Mouse (Mus musculus): Measurements from ENCODE around the gene Mgat1. TPM values are rescaled to one million over a fixed set of nuclear protein-coding genes. Genes with fewer than 3 reads are reported as not detected.

Gene Mgat1
- polyA plus RNA-seq, 1 experiment from 2014 or later = 42.5 TPM

DNA sequence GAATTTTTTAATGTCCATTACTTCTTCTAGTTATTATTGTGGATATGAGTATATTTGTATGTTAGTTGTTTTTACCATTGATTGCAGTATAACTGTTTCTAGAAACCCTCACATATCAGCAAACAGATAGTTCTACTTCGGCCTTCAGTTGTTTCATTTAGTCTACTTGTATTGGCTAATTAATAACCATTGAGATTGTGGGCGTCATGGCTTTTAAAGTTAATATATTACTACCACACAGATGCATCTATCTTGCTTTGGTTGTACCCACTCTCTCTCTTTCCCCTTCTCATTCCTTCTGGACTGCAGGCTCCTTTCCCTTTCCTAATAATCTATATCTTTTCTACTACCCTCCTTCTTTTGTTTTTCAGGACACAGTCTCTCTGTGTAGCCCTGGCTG, 15.3 kb downstream of the Mgat1 start:
- Histone ChIP-seq H3K9ac (no peak overlapping the region), H3K36me3 (peaks cover 36% of the 10 kb centered on the region), H3K4me3 (no peak overlapping the region), H3K4me2 (replicated peaks) (no peak overlapping the region), H3K4me1 (no peaks in the 10 kb centered on the region), H3K9me3 (replicated peaks) (no peaks in the 10 kb centered on the region), H3K27ac (no peak overlapping the region), H3K27me3 (no peaks in the 10 kb centered on the region)
- WGBS = 87% methylated on average over 2 of the region's 2 CpGs
- ATAC-seq (ENCODE audit: low FRiP score) = no peak

DNA sequence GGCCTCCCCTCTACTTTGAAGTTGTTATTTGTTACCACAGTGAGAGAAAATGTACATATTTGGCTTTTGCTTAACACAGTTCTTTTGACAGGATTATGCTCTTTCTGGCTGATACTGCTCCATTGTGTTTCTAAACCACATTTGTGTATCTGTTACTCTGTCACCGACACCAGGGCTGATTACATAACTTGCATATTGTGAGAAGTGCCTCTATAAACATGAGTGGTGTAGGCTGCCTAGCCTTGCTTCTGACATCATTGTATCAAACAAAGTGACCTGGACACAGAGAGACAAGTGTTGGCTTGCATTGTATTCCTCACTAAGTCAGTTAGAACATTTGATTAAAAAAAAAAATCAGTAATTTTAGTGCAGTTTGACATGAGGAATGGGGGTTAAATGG, 15.8 kb downstream of the Mgat1 start:
- WGBS = 66% methylated on average over 1 of the region's 1 CpGs

DNA sequence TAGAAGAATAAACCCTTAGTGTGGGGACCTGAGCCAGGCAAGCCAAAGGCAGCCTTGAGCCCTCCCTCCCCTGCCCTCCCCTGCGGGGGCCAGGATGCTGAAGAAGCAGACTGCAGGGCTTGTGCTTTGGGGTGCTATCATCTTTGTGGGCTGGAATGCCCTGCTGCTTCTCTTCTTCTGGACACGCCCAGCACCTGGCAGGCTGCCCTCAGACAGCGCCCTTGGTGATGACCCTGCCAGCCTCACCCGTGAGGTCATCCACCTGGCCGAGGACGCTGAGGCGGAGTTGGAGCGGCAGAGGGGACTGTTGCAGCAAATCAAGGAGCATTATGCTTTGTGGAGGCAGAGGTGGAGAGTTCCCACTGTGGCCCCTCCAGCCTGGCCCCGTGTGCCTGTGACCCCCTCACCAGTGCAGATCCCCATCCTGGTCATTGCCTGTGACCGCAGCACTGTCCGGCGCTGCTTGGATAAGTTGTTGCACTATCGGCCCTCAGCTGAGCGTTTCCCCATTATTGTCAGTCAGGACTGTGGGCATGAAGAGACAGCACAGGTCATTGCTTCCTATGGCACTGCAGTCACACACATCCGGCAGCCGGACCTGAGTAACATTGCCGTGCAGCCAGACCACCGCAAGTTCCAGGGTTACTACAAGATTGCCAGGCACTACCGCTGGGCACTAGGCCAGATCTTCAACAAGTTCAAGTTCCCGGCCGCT, 16.8 kb downstream of the Mgat1 start:
- no peaks in the 10 kb centered on the region for H3K4me1 ChIP-seq
- 96% methylated on average over 19 of the region's 21 CpGs for WGBS

More for the DNA sequence above, 15.8 kb downstream of the Mgat1 start:
- no peaks in the 10 kb centered on the region for H3K4me1 ChIP-seq
- no peak overlapping the region for H3K4me2 ChIP-seq (replicated peaks)
- H3K9me3 ChIP-seq (replicated peaks) = no peaks in the 10 kb centered on the region
- no peak overlapping the region for H3K9ac ChIP-seq
- ATAC-seq (ENCODE audit: low FRiP score) = no peak
- no peak overlapping the region for H3K27ac ChIP-seq
- no peak overlapping the region for H3K4me3 ChIP-seq
- no peaks in the 10 kb centered on the region for H3K27me3 ChIP-seq
- peaks cover 33% of the 10 kb centered on the region for H3K36me3 ChIP-seq

DNA sequence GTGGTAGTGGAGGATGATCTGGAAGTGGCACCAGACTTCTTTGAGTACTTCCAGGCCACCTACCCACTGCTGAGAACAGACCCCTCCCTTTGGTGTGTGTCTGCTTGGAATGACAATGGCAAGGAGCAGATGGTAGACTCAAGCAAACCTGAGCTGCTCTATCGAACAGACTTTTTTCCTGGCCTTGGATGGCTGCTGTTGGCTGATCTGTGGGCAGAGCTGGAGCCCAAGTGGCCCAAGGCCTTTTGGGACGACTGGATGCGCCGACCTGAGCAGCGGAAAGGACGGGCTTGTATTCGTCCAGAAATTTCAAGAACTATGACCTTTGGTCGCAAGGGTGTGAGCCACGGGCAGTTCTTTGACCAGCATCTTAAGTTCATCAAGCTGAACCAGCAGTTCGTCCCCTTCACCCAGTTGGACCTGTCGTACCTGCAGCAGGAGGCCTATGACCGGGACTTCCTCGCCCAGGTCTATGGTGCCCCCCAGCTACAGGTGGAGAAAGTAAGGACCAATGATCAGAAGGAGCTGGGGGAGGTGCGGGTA, 17.4 kb downstream of the Mgat1 start:
- ATAC-seq (ENCODE audit: low FRiP score) = no peak
- 93% methylated on average over 14 of the region's 14 CpGs for WGBS
- Histone ChIP-seq H3K9ac (no peak overlapping the region), H3K36me3 (peaks cover 28% of the 10 kb centered on the region), H3K27ac (no peak overlapping the region), H3K27me3 (no peaks in the 10 kb centered on the region), H3K4me2 (replicated peaks) (no peak overlapping the region), H3K4me1 (no peaks in the 10 kb centered on the region), H3K4me3 (no peak overlapping the region), H3K9me3 (replicated peaks) (no peaks in the 10 kb centered on the region)

More for the DNA sequence above, 16.8 kb downstream of the Mgat1 start:
- no peak for ATAC-seq (ENCODE audit: low FRiP score)
- H3K27me3 ChIP-seq = no peaks in the 10 kb centered on the region
- no peak overlapping the region for H3K9ac ChIP-seq
- H3K9me3 ChIP-seq (replicated peaks) = no peaks in the 10 kb centered on the region
- H3K4me2 ChIP-seq (replicated peaks) = no peak overlapping the region
- no peak overlapping the region for H3K4me3 ChIP-seq
- H3K36me3 ChIP-seq = peaks cover 28% of the 10 kb centered on the region
- H3K27ac ChIP-seq = no peak overlapping the region

DNA sequence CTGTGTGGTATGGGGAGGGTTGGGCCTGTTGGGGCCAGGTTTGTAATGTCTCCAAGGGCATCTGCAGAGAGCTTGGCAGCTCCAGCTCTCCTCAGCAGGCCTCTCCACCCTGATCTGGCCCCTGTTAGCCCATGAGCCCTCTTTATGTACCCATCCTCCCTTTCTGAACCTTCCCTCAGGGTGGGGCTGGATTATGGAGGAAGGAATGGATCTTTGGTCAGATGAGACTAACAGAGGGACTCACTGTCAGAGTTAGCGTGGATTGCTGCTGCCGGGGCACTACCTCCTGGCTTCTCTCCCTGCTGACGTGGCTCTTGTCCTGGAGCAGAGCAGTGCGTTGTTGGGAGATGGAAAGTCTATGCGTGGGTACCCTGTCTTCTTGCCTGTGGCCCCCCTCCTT, 18.3 kb downstream of the Mgat1 start:
- peaks cover 28% of the 10 kb centered on the region for H3K36me3 ChIP-seq
- H3K4me3 ChIP-seq = no peak overlapping the region
- ATAC-seq (ENCODE audit: low FRiP score) = no peak
- H3K4me1 ChIP-seq = no peaks in the 10 kb centered on the region
- no peaks in the 10 kb centered on the region for H3K27me3 ChIP-seq
- 92% methylated on average over 5 of the region's 5 CpGs for WGBS
- H3K4me2 ChIP-seq (replicated peaks) = no peak overlapping the region
- no peak overlapping the region for H3K27ac ChIP-seq
- no peaks in the 10 kb centered on the region for H3K9me3 ChIP-seq (replicated peaks)
- no peak overlapping the region for H3K9ac ChIP-seq

DNA sequence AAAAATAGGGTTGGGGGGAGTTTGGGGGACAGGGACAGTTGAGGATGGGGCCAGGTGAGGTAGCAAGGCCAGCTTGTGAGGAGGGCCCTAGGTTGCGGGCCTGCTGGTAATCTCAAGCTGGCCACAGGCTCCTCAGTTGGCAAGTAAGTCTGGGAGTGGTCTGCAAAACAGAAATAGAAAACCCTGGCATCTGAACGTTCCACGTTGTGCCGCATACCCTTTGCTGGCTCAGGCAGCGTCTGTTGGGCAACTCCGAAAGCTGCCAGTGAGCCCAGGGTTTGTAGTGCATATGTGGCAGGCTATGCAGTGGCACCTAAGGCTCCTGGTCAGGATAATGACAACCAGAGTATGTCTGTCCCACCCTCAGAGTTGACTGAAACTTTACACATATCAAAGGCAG, 19.2 kb downstream of the Mgat1 start:
- no peak overlapping the region for H3K9ac ChIP-seq
- H3K9me3 ChIP-seq (replicated peaks) = no peaks in the 10 kb centered on the region
- H3K27me3 ChIP-seq = no peaks in the 10 kb centered on the region
- H3K27ac ChIP-seq = no peak overlapping the region
- H3K4me3 ChIP-seq = no peak overlapping the region
- H3K36me3 ChIP-seq = peaks cover 28% of the 10 kb centered on the region
- no peak overlapping the region for H3K4me2 ChIP-seq (replicated peaks)
- 98% methylated on average over 6 of the region's 6 CpGs for WGBS
- no peaks in the 10 kb centered on the region for H3K4me1 ChIP-seq
- no peak for ATAC-seq (ENCODE audit: low FRiP score)

DNA sequence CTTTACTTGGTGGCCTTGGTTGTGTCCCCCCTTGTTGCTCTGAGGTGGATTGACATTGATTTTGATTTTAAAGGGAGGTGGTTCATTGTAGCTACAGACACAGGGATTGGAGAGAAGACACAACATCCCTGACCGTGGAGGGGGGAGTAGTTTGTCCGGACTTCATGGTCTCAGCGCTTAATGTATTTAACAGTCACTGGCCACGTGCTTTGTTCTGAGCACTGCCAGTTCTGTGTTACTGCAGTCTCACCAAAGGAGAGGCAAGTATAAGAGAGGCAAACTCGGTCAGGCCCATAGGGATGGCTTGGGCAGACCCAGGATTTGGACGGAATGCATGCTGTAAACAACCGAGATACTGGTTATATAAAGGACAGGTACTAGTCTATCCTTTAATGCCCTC, 20.1 kb downstream of the Mgat1 start:
- no peak overlapping the region for H3K4me3 ChIP-seq
- H3K9me3 ChIP-seq (replicated peaks) = no peaks in the 10 kb centered on the region
- WGBS = 90% methylated on average over 7 of the region's 7 CpGs
- no peak overlapping the region for H3K4me2 ChIP-seq (replicated peaks)
- H3K27ac ChIP-seq = no peak overlapping the region
- no peaks in the 10 kb centered on the region for H3K27me3 ChIP-seq
- H3K36me3 ChIP-seq = peaks cover 28% of the 10 kb centered on the region
- H3K4me1 ChIP-seq = no peaks in the 10 kb centered on the region
- H3K9ac ChIP-seq = no peak overlapping the region
- no peak for ATAC-seq (ENCODE audit: low FRiP score)

DNA sequence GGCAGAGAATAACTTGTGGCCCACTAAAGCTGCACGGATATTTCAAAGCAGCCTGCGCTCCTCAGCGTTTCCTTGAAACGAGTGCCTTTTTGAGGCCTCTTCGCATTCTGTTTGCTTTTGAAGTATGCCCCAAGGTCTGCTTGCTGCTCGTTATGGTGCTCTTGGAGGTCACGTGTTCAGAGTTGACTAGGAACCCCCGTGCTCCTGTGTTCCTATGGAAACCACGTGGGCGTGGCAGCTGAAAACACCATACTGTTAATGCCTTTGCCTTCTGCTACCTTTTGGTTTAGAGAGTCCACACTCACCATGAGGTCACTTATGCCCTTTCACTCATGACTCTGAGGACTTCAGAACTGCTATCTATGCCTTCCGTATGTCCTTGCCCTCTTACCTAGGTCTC, 20.6 kb downstream of the Mgat1 start:
- Histone ChIP-seq H3K4me1 (no peaks in the 10 kb centered on the region), H3K9me3 (replicated peaks) (no peaks in the 10 kb centered on the region), H3K27ac (no peak overlapping the region), H3K4me3 (no peak overlapping the region), H3K9ac (no peak overlapping the region), H3K36me3 (peaks cover 28% of the 10 kb centered on the region), H3K27me3 (no peaks in the 10 kb centered on the region), H3K4me2 (replicated peaks) (no peak overlapping the region)
- ATAC-seq (ENCODE audit: low FRiP score) = no peak
- 82% methylated on average over 11 of the region's 11 CpGs for WGBS

DNA sequence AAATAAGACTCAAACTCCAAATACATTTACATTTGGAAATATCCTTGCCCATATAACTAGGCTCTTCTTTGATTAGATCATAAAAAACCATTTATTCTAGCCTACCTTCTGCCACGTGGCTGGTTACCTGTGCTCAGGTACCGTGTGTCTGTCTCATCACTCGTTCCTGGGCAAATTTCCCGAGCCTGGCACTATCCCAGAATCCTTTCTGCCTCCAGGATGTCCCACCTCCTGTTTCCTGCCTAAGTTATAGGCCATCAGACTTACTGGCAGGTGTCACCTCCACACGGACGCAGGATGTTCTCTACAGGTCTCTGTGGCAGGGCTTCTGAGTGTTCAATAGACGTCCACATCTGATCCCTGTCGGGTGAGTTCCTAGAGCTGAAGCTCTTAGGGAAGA, 21.1 kb downstream of the Mgat1 start:
- Histone ChIP-seq H3K4me1 (no peaks in the 10 kb centered on the region), H3K36me3 (peaks cover 28% of the 10 kb centered on the region), H3K9ac (no peak overlapping the region), H3K27me3 (no peaks in the 10 kb centered on the region), H3K9me3 (replicated peaks) (no peaks in the 10 kb centered on the region), H3K27ac (no peak overlapping the region), H3K4me2 (replicated peaks) (no peak overlapping the region), H3K4me3 (no peak overlapping the region)
- WGBS = 85% methylated on average over 8 of the region's 8 CpGs
- no peak for ATAC-seq (ENCODE audit: low FRiP score)

DNA sequence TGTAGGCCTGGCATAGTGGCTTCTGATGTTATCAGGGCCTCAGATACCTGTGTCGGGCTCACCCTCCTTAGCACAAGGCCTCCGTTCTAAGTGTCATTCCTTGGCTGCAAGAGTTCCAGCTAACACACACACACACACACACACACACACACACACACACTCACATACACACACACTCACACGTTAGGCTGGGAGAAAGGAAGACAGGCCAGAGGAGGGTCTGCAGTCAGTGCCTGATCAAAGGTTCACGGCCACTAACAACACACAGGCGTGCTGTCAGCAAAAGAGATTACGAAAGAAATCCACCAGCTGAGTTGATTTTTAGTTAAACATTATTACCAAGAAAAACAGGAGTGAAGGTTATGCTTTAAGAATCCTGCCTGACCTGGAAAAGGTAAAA, 22.7 kb downstream of the Mgat1 start:
- H3K4me1 ChIP-seq = no peaks in the 10 kb centered on the region
- H3K4me3 ChIP-seq = no peak overlapping the region
- no peak overlapping the region for H3K4me2 ChIP-seq (replicated peaks)
- no peaks in the 10 kb centered on the region for H3K9me3 ChIP-seq (replicated peaks)
- 89% methylated on average over 6 of the region's 6 CpGs for WGBS
- H3K36me3 ChIP-seq = peaks cover 13% of the 10 kb centered on the region
- no peak for ATAC-seq (ENCODE audit: low FRiP score)
- no peak overlapping the region for H3K27ac ChIP-seq
- H3K27me3 ChIP-seq = no peaks in the 10 kb centered on the region
- H3K9ac ChIP-seq = no peak overlapping the region

DNA sequence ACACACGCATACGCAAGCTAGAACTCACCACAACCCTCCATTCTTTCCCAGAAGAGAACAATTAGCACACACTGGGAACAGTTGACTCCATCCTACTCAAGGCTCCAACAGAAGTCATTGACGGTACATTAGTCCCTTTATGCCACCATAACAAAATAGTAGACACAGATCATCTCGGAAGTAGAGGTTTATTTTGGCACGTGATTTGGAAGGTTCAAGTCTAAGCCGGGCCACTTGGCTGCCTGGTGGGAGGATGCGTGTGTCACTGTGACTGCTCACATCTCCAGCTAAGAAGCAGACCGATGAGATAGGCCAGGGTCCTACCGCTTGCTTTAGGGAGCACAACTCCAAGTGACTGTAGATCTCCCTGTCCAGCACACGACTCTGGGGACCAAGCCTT, 23.3 kb downstream of the Mgat1 start:
- no peak for ATAC-seq (ENCODE audit: low FRiP score)
- Histone ChIP-seq H3K4me1 (no peaks in the 10 kb centered on the region), H3K36me3 (peaks cover 7% of the 10 kb centered on the region), H3K4me2 (replicated peaks) (no peak overlapping the region), H3K27me3 (no peaks in the 10 kb centered on the region), H3K4me3 (no peak overlapping the region), H3K9ac (no peak overlapping the region), H3K27ac (no peak overlapping the region), H3K9me3 (replicated peaks) (no peaks in the 10 kb centered on the region)
- 88% methylated on average over 10 of the region's 10 CpGs for WGBS

DNA sequence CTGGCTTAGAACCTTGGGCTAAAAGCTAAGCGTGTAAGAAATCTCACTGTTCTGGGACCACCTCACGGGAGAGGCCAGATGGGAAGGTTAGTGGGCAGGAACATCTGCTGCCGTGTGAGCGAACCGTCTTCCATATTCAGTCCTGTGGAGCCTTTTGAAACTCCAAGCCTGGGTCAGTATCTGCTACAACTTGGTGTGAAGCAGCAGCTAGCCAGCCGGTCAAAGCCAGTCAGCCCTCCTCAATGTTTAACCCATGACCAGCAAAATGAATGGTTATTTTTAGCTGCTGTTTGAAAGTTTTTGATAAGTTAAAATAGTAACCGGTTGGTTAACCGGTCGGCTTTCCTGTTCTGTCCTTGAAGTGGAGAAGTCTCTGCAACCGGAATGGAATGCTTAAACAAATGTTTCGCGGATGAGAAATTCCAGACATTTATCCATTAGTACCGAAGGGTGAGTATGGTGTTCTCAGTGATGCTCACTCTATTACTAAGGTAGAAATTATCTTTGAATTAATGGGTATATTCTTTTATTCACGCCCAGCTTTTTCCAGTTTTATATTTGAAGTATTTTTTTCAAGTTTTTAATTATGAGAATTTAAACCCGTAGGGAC, 24.1 kb downstream of the Mgat1 start:
- H3K4me1 ChIP-seq = no peaks in the 10 kb centered on the region
- H3K9ac ChIP-seq = no peak overlapping the region
- peaks cover 5% of the 10 kb centered on the region; the same call in 1 of the 2 replicates for H3K36me3 ChIP-seq
- no peak overlapping the region for H3K4me2 ChIP-seq (replicated peaks)
- no peaks in the 10 kb centered on the region for H3K27me3 ChIP-seq
- no peaks in the 10 kb centered on the region for H3K9me3 ChIP-seq (replicated peaks)
- H3K27ac ChIP-seq = no peak overlapping the region
- H3K4me3 ChIP-seq = no peak overlapping the region
- no peak for ATAC-seq (ENCODE audit: low FRiP score)
- WGBS = 86% methylated on average over 15 of the region's 15 CpGs

DNA sequence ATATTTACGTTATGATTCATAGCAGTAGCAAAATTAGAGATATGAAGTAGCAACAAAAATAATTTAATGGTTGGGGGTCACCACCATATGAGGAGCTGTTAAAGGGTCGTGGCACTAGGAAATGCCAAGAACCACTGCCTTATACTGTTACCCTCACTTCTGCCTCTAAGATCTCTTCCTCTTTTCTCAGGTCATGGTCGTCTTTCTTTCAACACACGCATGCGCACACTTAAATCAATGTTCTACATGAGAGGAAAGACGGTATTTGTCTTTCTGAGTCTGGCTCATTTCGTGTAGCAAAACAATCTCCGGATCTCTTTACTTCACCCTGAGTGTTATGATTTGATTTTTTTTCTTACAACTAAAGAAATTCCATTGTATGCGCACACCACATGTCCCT, 25.8 kb downstream of the Mgat1 start:
- no peaks in the 10 kb centered on the region for H3K9me3 ChIP-seq (replicated peaks)
- no peak for ATAC-seq (ENCODE audit: low FRiP score)
- H3K4me3 ChIP-seq = no peak overlapping the region
- 93% methylated on average over 9 of the region's 9 CpGs for WGBS
- H3K4me2 ChIP-seq (replicated peaks) = no peak overlapping the region
- no peaks in the 10 kb centered on the region for H3K36me3 ChIP-seq
- no peak overlapping the region for H3K27ac ChIP-seq
- peaks cover 6% of the 10 kb centered on the region for H3K4me1 ChIP-seq
- no peaks in the 10 kb centered on the region for H3K27me3 ChIP-seq
- no peak overlapping the region for H3K9ac ChIP-seq

Measured in hindbrain, embryonic 12.5 days (tissue).